Mouse (Mus musculus) kidney, postnatal 0 days (tissue): ENCODE results near the gene Lmtk3. TPM values are rescaled to one million over a fixed set of nuclear protein-coding genes. Genes with fewer than 3 reads are reported as not detected.

Experiments
- ATAC-seq: fragments of 200-750 bp; cut with Nextera tagmentation; replicated peaks from 2 replicates; pipeline ENCODE4 v1.8.0; 2017; ENCODE audit warnings: low read depth, moderate number of reproducible peaks, moderate TSS enrichment, moderate library complexity; ENCODE audit not compliant: low FRiP score
- DNase-seq: peaks from one replicate; pipeline ENCODE4 v3.0.0-alpha.2; 2016; ENCODE audit warnings: low spot score
- H3K27ac ChIP-seq: fragments of 300-500 bp; sonication (generic); 2 replicates; pipeline ENCODE4 v1.5.1; 2014; ENCODE audit warnings: mild to moderate bottlenecking
- H3K27me3 ChIP-seq: fragments of 300-500 bp; sonication (generic); 2 replicates; pipeline ENCODE4 v1.6.1; 2014; ENCODE audit warnings: low read length, mixed read lengths; ENCODE audit not compliant: insufficient read depth
- H3K36me3 ChIP-seq: fragments of 300-500 bp; sonication (generic); 2 replicates; pipeline ENCODE4 v1.6.1; 2014; ENCODE audit warnings: low read length, mixed read lengths; ENCODE audit not compliant: insufficient read depth
- H3K4me1 ChIP-seq: fragments of 300-500 bp; sonication (generic); replicated peaks from 2 replicates; pipeline ENCODE4 v1.6.1; 2014; ENCODE audit warnings: antibody characterized with exemption, low read length, mixed read lengths; ENCODE audit not compliant: insufficient read depth
- H3K4me2 ChIP-seq: fragments of 300-500 bp; sonication (generic); 2 replicates; pipeline ENCODE4 v1.6.1; 2014; ENCODE audit warnings: mild to moderate bottlenecking, low read length, moderate library complexity, mixed read lengths
- H3K4me3 ChIP-seq: fragments of 300-500 bp; sonication (generic); replicated peaks from 2 replicates; pipeline ENCODE4 v1.5.1; 2014; ENCODE audit warnings: low read depth, low read length
- H3K9ac ChIP-seq: fragments of 300-500 bp; sonication (generic); 2 replicates; pipeline ENCODE4 v1.6.1; 2014; ENCODE audit warnings: low read depth, low read length
- H3K9me3 ChIP-seq: fragments of 300-500 bp; sonication (generic); replicated peaks from 2 replicates; pipeline ENCODE4 v1.6.1; 2016; ENCODE audit warnings: low read length, inconsistent platforms, mixed read lengths
- CTCF ChIP-seq: IDR thresholded peaks from 2 replicates; pipeline ENCODE4 v1.5.1; 2016; ENCODE audit warnings: antibody characterized with exemption, low read depth, mild to moderate bottlenecking, moderate library complexity
- whole genome bisulfite sequencing: fragments of 180-500 bp; shearing (Covaris S2); extraction: QIAGEN DNeasy Blood & Tissue Kit; methylation state at CpG from one replicate; pipeline ENCODE4 v1.1.7; 2014; 5-methylcytosine and 5-hydroxymethylcytosine counted together
- polyA plus RNA-seq: library from polyadenylated mRNA; unstranded; fragments of >200 nt; fragmentation: Nextera tagmentation; extraction: Ambion mirVana; gene quantifications from 2 replicates; pipeline ENCODE4 v1.2.1, GENCODE M21; 2015

Gene Lmtk3
- polyA plus RNA-seq, 1 experiment from 2014 or later = 0.91 TPM

DNA sequence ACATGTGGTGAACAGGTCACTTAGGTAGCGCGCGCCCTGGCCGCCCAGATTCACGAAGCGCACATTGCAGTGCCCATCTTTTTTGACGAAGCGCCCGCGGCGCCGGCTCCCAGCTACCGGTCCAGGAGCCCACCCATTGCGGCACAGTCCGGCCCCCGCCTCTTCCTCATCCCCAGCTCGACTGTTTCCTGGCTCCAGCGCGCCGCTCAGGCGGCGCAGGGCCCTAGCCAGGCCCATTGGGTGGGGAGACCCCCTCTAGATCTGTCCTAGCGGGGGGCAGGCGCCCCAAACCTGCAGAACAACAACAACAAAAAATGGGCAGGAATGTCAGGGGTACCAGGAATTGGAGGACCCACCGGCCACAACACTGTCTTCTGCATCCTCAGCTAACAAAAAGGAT lies 36.3 kb downstream of the Lmtk3 start:
- Histone ChIP-seq H3K9ac (no peak overlapping the region), H3K4me3 (0 out of 2 replicates have a peak overlapping the region, but pooled peaks have one; percentile 4), H3K27me3 (no peaks in the 10 kb centered on the region), H3K4me2 (peak overlapping the region; percentile 45), H3K27ac (no peak overlapping the region), H3K4me1 (no peaks in the 10 kb centered on the region), H3K36me3 (no peaks in the 10 kb centered on the region), H3K9me3 (no peaks in the 10 kb centered on the region)
- DNase-seq (no peak), ATAC-seq (no peak)
- TF ChIP-seq CTCF = no peak
- WGBS = 12% methylated on average over 25 of the region's 25 CpGs

DNA sequence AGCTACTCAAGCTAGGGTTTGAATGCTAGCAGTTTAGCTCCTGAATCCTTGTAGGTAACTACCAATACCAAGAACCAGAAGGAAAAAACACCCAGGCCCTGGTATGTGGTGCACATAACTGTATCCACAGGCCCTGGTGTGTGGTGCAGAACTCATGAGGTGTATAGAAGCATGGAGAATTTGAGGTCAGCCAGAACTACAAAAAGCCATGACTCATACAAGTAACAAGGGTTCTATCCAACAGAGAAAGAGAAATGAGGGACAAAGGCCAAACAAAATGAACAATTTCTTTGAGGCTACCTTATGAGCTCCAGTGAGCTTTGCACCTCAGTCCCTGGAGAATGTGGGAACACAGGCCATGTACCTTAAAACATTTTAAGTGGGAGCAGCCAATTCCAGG lies 37.4 kb downstream of the Lmtk3 start:
- H3K9ac ChIP-seq = no peak overlapping the region
- H3K9me3 ChIP-seq = no peaks in the 10 kb centered on the region
- no peak for TF ChIP-seq CTCF
- no peak overlapping the region for H3K27ac ChIP-seq
- no peaks in the 10 kb centered on the region for H3K27me3 ChIP-seq
- H3K4me1 ChIP-seq = no peaks in the 10 kb centered on the region
- no peak overlapping the region for H3K4me2 ChIP-seq
- ATAC-seq = no peak
- H3K36me3 ChIP-seq = peaks cover 8% of the 10 kb centered on the region
- H3K4me3 ChIP-seq = no peak overlapping the region
- no peak for DNase-seq

DNA sequence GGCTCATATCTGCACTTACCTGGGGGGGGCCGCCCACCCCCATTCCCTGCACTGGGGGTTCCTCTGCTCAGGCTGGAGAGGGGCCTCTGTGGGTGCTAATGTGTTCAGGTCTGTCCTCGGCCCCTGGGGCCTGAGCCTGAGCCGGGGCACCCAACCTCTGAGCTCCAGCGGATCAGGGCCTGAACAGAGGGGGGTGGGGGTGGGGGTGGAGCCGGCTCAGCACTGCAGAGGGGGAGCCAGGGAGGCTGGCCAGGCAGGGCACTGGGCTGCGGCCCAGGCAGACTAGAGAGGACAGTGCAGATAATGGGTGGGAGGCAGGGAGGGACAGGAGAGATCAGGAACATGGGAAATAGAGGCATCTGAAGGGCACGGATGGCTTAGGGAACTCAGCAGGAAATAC lies 41.1 kb downstream of the Lmtk3 start, which contains the start of gene Kcnj14:
Kcnj14 (minus strand) TSS at position 185 of the 400 bp plus-strand sequence.
- TF ChIP-seq CTCF = no peak
- Histone ChIP-seq H3K36me3 (peaks cover 32% of the 10 kb centered on the region), H3K4me1 (peaks cover under 1% of the 10 kb centered on the region; the same call in 1 of the 2 replicates), H3K4me2 (no peak within 1 kb of the TSS), H3K4me3 (no peak within 1 kb of the TSS), H3K9me3 (no peaks in the 10 kb centered on the region), H3K9ac (no peak within 1 kb of the TSS), H3K27me3 (no peaks in the 10 kb centered on the region), H3K27ac (no peak within 1 kb of the TSS)
- 74% methylated on average over 7 of the region's 7 CpGs for WGBS
- ATAC-seq (no peak), DNase-seq (no peak)

DNA sequence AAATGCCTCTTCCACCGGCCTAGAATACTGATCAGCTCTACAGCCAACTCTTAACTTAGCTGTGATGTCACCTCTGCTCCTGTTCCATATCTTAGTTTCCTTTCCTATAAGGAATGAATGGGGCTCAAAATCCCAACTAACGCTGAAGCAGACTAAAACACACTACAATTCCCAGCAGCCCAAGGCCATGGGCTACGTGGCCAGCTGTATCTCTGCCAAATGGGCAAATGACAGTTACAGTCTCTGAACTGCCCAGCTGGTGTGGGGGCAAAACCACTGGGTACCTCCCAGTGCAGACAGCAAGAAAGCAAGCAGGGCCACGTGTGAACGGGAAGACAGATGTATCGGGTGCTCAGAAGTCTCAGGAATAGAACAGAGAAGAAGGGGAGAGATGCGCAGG lies 43.1 kb downstream of the Lmtk3 start:
- no peak for ATAC-seq
- no peak for TF ChIP-seq CTCF
- Histone ChIP-seq H3K9me3 (no peaks in the 10 kb centered on the region), H3K36me3 (peaks cover 32% of the 10 kb centered on the region), H3K4me1 (peaks cover 6% of the 10 kb centered on the region), H3K4me2 (no peak overlapping the region), H3K27me3 (no peaks in the 10 kb centered on the region), H3K27ac (no peak overlapping the region), H3K9ac (no peak overlapping the region), H3K4me3 (no peak overlapping the region)
- no peak for DNase-seq
- 89% methylated on average over 7 of the region's 7 CpGs for WGBS

DNA sequence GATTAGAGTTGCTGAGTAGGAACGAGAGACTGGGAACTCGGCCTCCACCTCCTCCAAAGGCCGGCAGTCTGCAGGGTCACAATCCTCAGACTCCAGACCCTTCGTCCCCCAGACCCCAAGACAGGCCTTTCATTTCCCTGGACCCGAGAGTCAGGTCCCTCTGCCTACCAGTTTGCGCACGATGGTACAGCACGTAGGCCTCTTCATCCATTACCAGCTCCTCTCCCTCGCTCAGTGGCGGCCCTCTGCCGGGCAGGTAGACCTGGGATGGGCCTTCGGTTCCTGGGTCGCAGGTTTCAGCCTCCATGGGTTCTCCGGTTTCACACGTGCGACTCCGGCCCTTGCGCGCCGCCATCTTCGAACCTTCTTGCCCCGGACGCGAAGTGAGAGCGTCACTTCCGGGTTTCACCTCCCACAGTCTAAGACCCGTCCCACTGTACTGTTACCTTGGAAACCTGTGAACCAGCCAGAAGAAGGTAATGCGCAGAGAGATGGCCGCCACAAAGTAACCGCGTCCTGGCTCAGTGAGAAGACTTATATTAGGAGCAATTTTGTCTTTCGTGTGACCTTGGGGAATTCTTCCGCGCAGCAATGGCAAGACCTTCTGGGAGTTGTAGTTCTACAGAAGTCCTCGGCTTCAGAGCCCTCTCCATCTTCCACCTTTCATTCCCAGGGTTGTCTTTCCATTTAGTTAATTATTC lies 47.0 kb downstream of the Lmtk3 start, which contains the start of gene Grwd1:
Grwd1 (minus strand) TSS at position 518 of the 701 bp plus-strand sequence.
- H3K4me1 ChIP-seq = peaks cover 20% of the 10 kb centered on the region
- ATAC-seq (peak; percentile 89), DNase-seq (peak; percentile 95)
- no peaks in the 10 kb centered on the region for H3K9me3 ChIP-seq
- H3K27me3 ChIP-seq = peaks cover 33% of the 10 kb centered on the region
- TF ChIP-seq CTCF = no peak
- peak within 1 kb of the TSS; percentile 66 for H3K9ac ChIP-seq
- H3K4me2 ChIP-seq = peak within 1 kb of the TSS; percentile 85
- WGBS = under 1% methylated on average over 35 of the region's 35 CpGs
- peak within 1 kb of the TSS; percentile 43; the same call in 1 of the 2 replicates for H3K27ac ChIP-seq
- peaks cover 27% of the 10 kb centered on the region for H3K36me3 ChIP-seq
- H3K4me3 ChIP-seq = peak within 1 kb of the TSS; percentile 76

DNA sequence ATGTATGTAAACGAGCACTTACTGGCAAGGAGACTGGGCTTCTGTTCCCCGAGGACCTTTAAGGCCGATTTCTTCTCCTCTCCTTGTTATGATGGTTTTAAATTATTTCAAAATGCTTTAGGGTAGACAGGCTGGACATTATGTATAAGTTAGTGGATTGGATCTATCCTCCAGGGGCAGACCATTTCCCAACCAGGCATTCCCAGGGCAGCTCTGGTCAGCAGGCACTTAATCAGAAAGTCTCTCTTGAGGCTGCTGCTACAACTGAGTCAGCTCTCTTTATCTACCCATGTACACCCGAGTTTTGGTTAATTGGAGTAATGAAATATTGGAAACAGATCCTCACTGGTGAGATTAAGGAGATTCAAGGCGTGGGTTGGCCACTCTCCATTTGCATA lies 47.6 kb downstream of the Lmtk3 start:
- ATAC-seq = no peak
- no peak overlapping the region for H3K9ac ChIP-seq

More for the DNA sequence above, 47.6 kb downstream of the Lmtk3 start:
- no peak for DNase-seq
- no peaks in the 10 kb centered on the region for H3K9me3 ChIP-seq
- H3K4me1 ChIP-seq = peaks cover 20% of the 10 kb centered on the region
- H3K4me2 ChIP-seq = peak overlapping the region; percentile 85
- H3K27ac ChIP-seq = no peak overlapping the region; the same call in 1 of the 2 replicates
- peaks cover 33% of the 10 kb centered on the region for H3K27me3 ChIP-seq
- 18% methylated on average over 5 of the region's 5 CpGs for WGBS
- peaks cover 24% of the 10 kb centered on the region for H3K36me3 ChIP-seq
- peak overlapping the region; percentile 76 for H3K4me3 ChIP-seq
- TF ChIP-seq CTCF = no peak
